Mouse (Mus musculus): ENCODE data around the gene Uba52. TPM values are rescaled to one million over a fixed set of nuclear protein-coding genes. Genes with fewer than 3 reads are reported as not detected.

Gene Uba52
- polyA plus RNA-seq, 1 experiment from 2014 or later: 856 TPM

GRCm38 (mm10) chr8:70544200-70544687 lies 33.6 kb upstream of the Uba52 start:
- H3K36me3 ChIP-seq: peaks cover 6% of the 10 kb centered on the region; the same call in 1 of the 2 replicates
- no peak overlapping the region for H3K4me2 ChIP-seq (replicated peaks)
- no peaks in the 10 kb centered on the region for H3K27me3 ChIP-seq
- no peak overlapping the region for H3K27ac ChIP-seq
- H3K4me3 ChIP-seq: no peak overlapping the region
- no peak overlapping the region for H3K9ac ChIP-seq
- H3K4me1 ChIP-seq: peaks cover 20% of the 10 kb centered on the region
- WGBS: 79% methylated on average over 6 of the region's 6 CpGs
- no peaks in the 10 kb centered on the region for H3K9me3 ChIP-seq
- no peak for ATAC-seq (ENCODE audit: low FRiP score, low read depth)

- no peak for ATAC-seq (ENCODE audit: low FRiP score, low read depth)
- no peaks in the 10 kb centered on the region for H3K9me3 ChIP-seq
- H3K4me2 ChIP-seq (replicated peaks): peak overlapping the region; percentile 95
- peaks cover 23% of the 10 kb centered on the region for H3K36me3 ChIP-seq
- H3K27ac ChIP-seq: no peak overlapping the region
- WGBS: 82% methylated on average over 5 of the region's 5 CpGs
- H3K27me3 ChIP-seq: no peaks in the 10 kb centered on the region
- peaks cover 27% of the 10 kb centered on the region for H3K4me1 ChIP-seq
- H3K9ac ChIP-seq: peak overlapping the region; percentile 79; the same call in 1 of the 2 replicates
- peak overlapping the region; percentile 63 for H3K4me3 ChIP-seq
These were observed 30.5 kb upstream of the Uba52 start for GRCm38 (mm10) chr8:70541081-70541480.

- H3K4me3 ChIP-seq: peak overlapping the region; percentile 63
- peaks cover 27% of the 10 kb centered on the region for H3K4me1 ChIP-seq
- H3K4me2 ChIP-seq (replicated peaks): peak overlapping the region; percentile 95
- WGBS: 54% methylated on average over 7 of the region's 7 CpGs
- no peaks in the 10 kb centered on the region for H3K9me3 ChIP-seq
- peaks cover 27% of the 10 kb centered on the region for H3K36me3 ChIP-seq
- no peaks in the 10 kb centered on the region for H3K27me3 ChIP-seq
- H3K27ac ChIP-seq: no peak overlapping the region
- no peak for ATAC-seq (ENCODE audit: low FRiP score, low read depth)
- H3K9ac ChIP-seq: peak overlapping the region; percentile 79
These were observed 30.0 kb upstream of the Uba52 start for GRCm38 (mm10) chr8:70540507-70541071.

GRCm38 (mm10) chr8:70540013-70540506 lies 29.5 kb upstream of the Uba52 start:
- 8% methylated on average over 4 of the region's 4 CpGs for WGBS
- Histone ChIP-seq H3K9ac (peak overlapping the region; percentile 79), H3K9me3 (no peaks in the 10 kb centered on the region), H3K4me2 (replicated peaks) (peak overlapping the region; percentile 95), H3K4me1 (peaks cover 27% of the 10 kb centered on the region), H3K4me3 (peak overlapping the region; percentile 63), H3K27me3 (no peaks in the 10 kb centered on the region), H3K27ac (peak overlapping the region; percentile 89), H3K36me3 (peaks cover 32% of the 10 kb centered on the region)
- no peak for ATAC-seq (ENCODE audit: low FRiP score, low read depth)

- peak; percentile 92 for ATAC-seq (ENCODE audit: low FRiP score, low read depth)
- H3K9me3 ChIP-seq: no peaks in the 10 kb centered on the region
- H3K27ac ChIP-seq: peak within 1 kb of the TSS; percentile 89
- peak within 1 kb of the TSS; percentile 63 for H3K4me3 ChIP-seq
- peaks cover 34% of the 10 kb centered on the region for H3K36me3 ChIP-seq
- H3K9ac ChIP-seq: peak within 1 kb of the TSS; percentile 79
- peaks cover 27% of the 10 kb centered on the region for H3K4me1 ChIP-seq
- H3K27me3 ChIP-seq: no peaks in the 10 kb centered on the region
- under 1% methylated on average over 57 of the region's 58 CpGs for WGBS
- peak within 1 kb of the TSS; percentile 95 for H3K4me2 ChIP-seq (replicated peaks)
These were observed 28.6 kb upstream of the Uba52 start, which contains the start of gene Ell for GRCm38 (mm10) chr8:70539077-70539813. Ell (plus strand) TSS chr8:70539457.

GRCm38 (mm10) chr8:70538633-70539076 lies 28.1 kb upstream of the Uba52 start:
- WGBS: under 1% methylated on average over 32 of the region's 32 CpGs
- Histone ChIP-seq H3K4me2 (replicated peaks) (peak overlapping the region; percentile 95), H3K27ac (peak overlapping the region; percentile 89), H3K27me3 (no peaks in the 10 kb centered on the region), H3K4me3 (peak overlapping the region; percentile 63), H3K9ac (peak overlapping the region; percentile 79), H3K4me1 (peaks cover 27% of the 10 kb centered on the region), H3K9me3 (no peaks in the 10 kb centered on the region), H3K36me3 (peaks cover 40% of the 10 kb centered on the region)
- peak; percentile 76 for ATAC-seq (ENCODE audit: low FRiP score, low read depth)

- H3K36me3 ChIP-seq: peaks cover 45% of the 10 kb centered on the region
- 12% methylated on average over 24 of the region's 24 CpGs for WGBS
- H3K9me3 ChIP-seq: no peaks in the 10 kb centered on the region
- H3K9ac ChIP-seq: peak overlapping the region; percentile 64
- H3K4me1 ChIP-seq: peaks cover 27% of the 10 kb centered on the region
- no peak for ATAC-seq (ENCODE audit: low FRiP score, low read depth)
- H3K4me3 ChIP-seq: peak overlapping the region; percentile 63
- peak overlapping the region; percentile 89 for H3K27ac ChIP-seq
- H3K27me3 ChIP-seq: no peaks in the 10 kb centered on the region
- H3K4me2 ChIP-seq (replicated peaks): peak overlapping the region; percentile 95
These were observed 27.5 kb upstream of the Uba52 start for GRCm38 (mm10) chr8:70538024-70538579.

- WGBS: 85% methylated on average over 2 of the region's 2 CpGs
- Histone ChIP-seq H3K36me3 (peaks cover 69% of the 10 kb centered on the region), H3K9ac (no peak overlapping the region), H3K27me3 (no peaks in the 10 kb centered on the region), H3K4me2 (replicated peaks) (no peak overlapping the region), H3K9me3 (no peaks in the 10 kb centered on the region), H3K4me3 (no peak overlapping the region), H3K27ac (no peak overlapping the region), H3K4me1 (peaks cover 14% of the 10 kb centered on the region)
- ATAC-seq (ENCODE audit: low FRiP score, low read depth): no peak
These were observed 25.1 kb upstream of the Uba52 start for GRCm38 (mm10) chr8:70535701-70536100.

- Histone ChIP-seq H3K4me2 (replicated peaks) (no peak overlapping the region), H3K27me3 (no peaks in the 10 kb centered on the region), H3K27ac (no peak overlapping the region), H3K9ac (no peak overlapping the region), H3K36me3 (peaks cover 73% of the 10 kb centered on the region), H3K4me1 (peaks cover 10% of the 10 kb centered on the region), H3K9me3 (no peaks in the 10 kb centered on the region), H3K4me3 (no peak overlapping the region)
- ATAC-seq (ENCODE audit: low FRiP score, low read depth): no peak
- WGBS: 94% methylated on average over 3 of the region's 3 CpGs
These were observed 24.6 kb upstream of the Uba52 start for GRCm38 (mm10) chr8:70535221-70535620.

GRCm38 (mm10) chr8:70534281-70534680 lies 23.7 kb upstream of the Uba52 start:
- no peak for ATAC-seq (ENCODE audit: low FRiP score, low read depth)
- peaks cover 9% of the 10 kb centered on the region for H3K4me1 ChIP-seq
- H3K4me3 ChIP-seq: no peak overlapping the region
- no peak overlapping the region for H3K4me2 ChIP-seq (replicated peaks)
- no peak overlapping the region for H3K9ac ChIP-seq
- H3K27me3 ChIP-seq: no peaks in the 10 kb centered on the region
- peaks cover 83% of the 10 kb centered on the region for H3K36me3 ChIP-seq
- no peaks in the 10 kb centered on the region for H3K9me3 ChIP-seq
- 93% methylated on average over 12 of the region's 12 CpGs for WGBS
- H3K27ac ChIP-seq: no peak overlapping the region

- Histone ChIP-seq H3K27me3 (no peaks in the 10 kb centered on the region), H3K27ac (no peak overlapping the region), H3K36me3 (peaks cover 61% of the 10 kb centered on the region), H3K9me3 (no peaks in the 10 kb centered on the region), H3K9ac (0 out of 2 replicates have a peak overlapping the region, but pooled peaks have one; percentile 8), H3K4me3 (no peak overlapping the region), H3K4me1 (peaks cover 24% of the 10 kb centered on the region), H3K4me2 (replicated peaks) (no peak overlapping the region)
- no peak for ATAC-seq (ENCODE audit: low FRiP score, low read depth)
- WGBS: 87% methylated on average over 2 of the region's 2 CpGs
These were observed 19.7 kb upstream of the Uba52 start for GRCm38 (mm10) chr8:70530314-70530713.

- peaks cover 24% of the 10 kb centered on the region for H3K4me1 ChIP-seq
- ATAC-seq (ENCODE audit: low FRiP score, low read depth): no peak
- H3K36me3 ChIP-seq: peaks cover 55% of the 10 kb centered on the region
- no peak overlapping the region for H3K4me2 ChIP-seq (replicated peaks)
- H3K4me3 ChIP-seq: no peak overlapping the region
- WGBS: 96% methylated on average over 3 of the region's 3 CpGs
- no peaks in the 10 kb centered on the region for H3K27me3 ChIP-seq
- H3K27ac ChIP-seq: no peak overlapping the region
- H3K9ac ChIP-seq: no peak overlapping the region
- no peaks in the 10 kb centered on the region for H3K9me3 ChIP-seq
These were observed 19.1 kb upstream of the Uba52 start for GRCm38 (mm10) chr8:70529741-70530161.
